Mouse (Mus musculus) MEL (cell line): ENCODE data around the gene Rpusd4.

ENCODE experiments used
- CTCF ChIP-seq, 3 experiments: IDR thresholded peaks in 2 of 3; conservative IDR thresholded peaks in 1 of 3; 2 replicates each; pipeline ENCODE4 v1.5.1; 2011 to 2012; ENCODE audit warnings: low read length in 3 of 3, low read depth in 2 of 3, mild to moderate bottlenecking in 2 of 3, improper control_type of control experiment in 1 of 3, inconsistent platforms in 1 of 3, mixed read lengths in 1 of 3, moderate library complexity in 1 of 3; ENCODE audit not compliant: control insufficient read depth in 1 of 3, insufficient read depth in 1 of 3, poor library complexity in 1 of 3, severe bottlenecking in 1 of 3
- EP300 ChIP-seq, 2 experiments: IDR thresholded peaks; 2 replicates each; pipeline ENCODE4 v1.6.1; 2011; ENCODE audit warnings: improper control_type of control experiment in 2 of 2, low read length in 2 of 2, low read depth in 1 of 2, mild to moderate bottlenecking in 1 of 2
- GATA1 ChIP-seq: IDR thresholded peaks from 2 replicates; pipeline ENCODE4 v1.6.1; 2011; ENCODE audit warnings: low read depth, low read length, improper control_type of control experiment
- MAX ChIP-seq: IDR thresholded peaks from 2 replicates; pipeline ENCODE4 v1.6.1; 2011; ENCODE audit warnings: low read length, improper control_type of control experiment
- MXI1 ChIP-seq: IDR thresholded peaks from 2 replicates; pipeline ENCODE4 v1.6.1; 2011; ENCODE audit warnings: mild to moderate bottlenecking, low read depth, low read length, improper control_type of control experiment
- POLR2A ChIP-seq, 2 experiments: IDR thresholded peaks; 2 replicates each; pipeline ENCODE4 v1.6.1; 2011 to 2012; ENCODE audit warnings: low read length in 2 of 2, mild to moderate bottlenecking in 2 of 2, control low read depth in 1 of 2, improper control_type of control experiment in 1 of 2, low read depth in 1 of 2, moderate library complexity in 1 of 2; ENCODE audit not compliant: control insufficient read depth in 1 of 2, insufficient read depth in 1 of 2, poor library complexity in 1 of 2
- RCOR1 ChIP-seq: IDR thresholded peaks from 2 replicates; pipeline ENCODE4 v1.6.1; 2012; ENCODE audit warnings: low read depth, mild to moderate bottlenecking, inconsistent platforms, low read length, improper control_type of control experiment
- USF1 ChIP-seq: IDR thresholded peaks from 2 replicates; pipeline ENCODE4 v1.6.1; 2014; ENCODE audit warnings: low read depth, mild to moderate bottlenecking, inconsistent platforms, low read length, improper control_type of control experiment, moderate library complexity
- ZNF384 ChIP-seq: IDR thresholded peaks from 2 replicates; pipeline ENCODE4 v1.6.1; 2012; ENCODE audit warnings: low read depth, mild to moderate bottlenecking, inconsistent platforms, low read length, improper control_type of control experiment

DNA sequence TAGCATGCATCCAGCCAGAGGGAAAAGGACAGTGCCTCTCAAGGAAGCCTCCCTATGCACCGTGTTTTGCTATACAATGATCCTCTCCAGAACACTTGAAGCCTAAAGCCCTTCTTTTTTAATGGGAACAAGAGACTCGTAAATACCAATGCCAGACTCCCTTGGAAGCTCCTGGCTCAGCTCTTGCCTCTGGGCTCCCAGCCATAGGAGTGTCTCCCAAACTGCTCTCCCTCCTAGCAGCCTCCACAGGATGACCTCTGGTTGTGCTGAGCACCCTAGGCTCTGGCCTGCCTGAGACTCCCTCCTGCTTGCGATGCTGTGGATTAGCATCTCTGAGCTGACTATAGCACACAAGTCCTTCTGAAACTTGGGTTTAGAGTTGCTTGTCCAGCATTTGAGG, 44.9 kb downstream of the Rpusd4 start:
- TF ChIP-seq EP300 (IDR thresholded peaks at IDR 0.05; ENCODE audit: low read depth in 1 of 2, low read length in 2 of 2) (no peak), POLR2A (IDR thresholded peaks at IDR 0.05; ENCODE audit: control insufficient read depth in 1 of 2, insufficient read depth in 1 of 2, low read depth in 1 of 2, low read length in 2 of 2, poor library complexity in 1 of 2) (no peak), USF1 (no peak), MXI1 (no peak), CTCF (IDR thresholded peaks at IDR 0.05 in 2 of 3, conservative IDR thresholded peaks at IDR 0.05 in 1 of 3; ENCODE audit: control insufficient read depth in 1 of 3, insufficient read depth in 1 of 3, low read depth in 2 of 3, low read length in 3 of 3, poor library complexity in 1 of 3, severe bottlenecking in 1 of 3) (no peak), ZNF384 (no peak), GATA1 (no peak), RCOR1 (no peak), MAX (no peak)
